Mouse (Mus musculus) limb, embryonic 11.5 days (tissue): ENCODE data around the gene Klhdc10. TPM values are rescaled to one million over a fixed set of nuclear protein-coding genes. Genes with fewer than 3 reads are reported as not detected.
"Not testable (repeated sequence)": the region's sequence is repeated elsewhere in the genome, so short reads cannot be mapped to it uniquely, and the experiment has no call there.

Experiments
- ATAC-seq: fragments of 200-750 bp; cut with Nextera tagmentation; 2 replicates; pipeline ENCODE4 v1.8.0; 2017; ENCODE audit warnings: low read depth; ENCODE audit not compliant: insufficient number of reproducible peaks, low FRiP score, low TSS enrichment
- DNase-seq: peaks from one replicate; pipeline ENCODE4 v3.0.0-alpha.2; 2015; ENCODE audit warnings: low spot score
- H3K27ac ChIP-seq: fragments of 300-500 bp; sonication (generic); replicated peaks from 2 replicates; pipeline ENCODE4 v1.5.1; 2014; ENCODE audit warnings: low read depth, mild to moderate bottlenecking, low read length
- H3K27me3 ChIP-seq: fragments of 300-500 bp; sonication (generic); 2 replicates; pipeline ENCODE4 v1.6.1; 2014; ENCODE audit warnings: mild to moderate bottlenecking, low read length, mixed read lengths; ENCODE audit not compliant: control insufficient read depth, insufficient read depth
- H3K36me3 ChIP-seq: fragments of 300-500 bp; sonication (generic); 2 replicates; pipeline ENCODE4 v1.6.1; 2014; ENCODE audit warnings: mild to moderate bottlenecking, low read length, moderate library complexity, mixed read lengths; ENCODE audit not compliant: control insufficient read depth, insufficient read depth
- H3K4me1 ChIP-seq: fragments of 300-500 bp; sonication (generic); 2 replicates; pipeline ENCODE4 v1.6.1; 2014; ENCODE audit warnings: low read length, mixed read lengths; ENCODE audit not compliant: control insufficient read depth, insufficient read depth
- H3K4me2 ChIP-seq: fragments of 300-500 bp; sonication (generic); 2 replicates; pipeline ENCODE4 v1.6.1; 2014; ENCODE audit warnings: low read depth, mild to moderate bottlenecking, moderate library complexity; ENCODE audit not compliant: severe bottlenecking
- H3K4me3 ChIP-seq: fragments of 300-500 bp; sonication (generic); 2 replicates; pipeline ENCODE4 v1.5.1; 2014; ENCODE audit warnings: low read depth, low read length
- H3K9ac ChIP-seq: fragments of 300-500 bp; sonication (generic); 2 replicates; pipeline ENCODE4 v1.6.1; 2014; ENCODE audit warnings: mild to moderate bottlenecking, low read length
- H3K9me3 ChIP-seq: fragments of 300-500 bp; sonication (generic); 2 replicates; pipeline ENCODE4 v1.6.1; 2016; ENCODE audit warnings: low read length; ENCODE audit not compliant: control insufficient read depth
- WGBS: fragments of 180-500 bp; shearing (Covaris S2); extraction: QIAGEN DNeasy Blood & Tissue Kit; methylation state at CpG from one replicate; pipeline ENCODE4 v1.1.7; 2014; 5-methylcytosine and 5-hydroxymethylcytosine counted together
- polyA plus RNA-seq: library from polyadenylated mRNA; unstranded; fragments of >200 nt; fragmentation: Nextera tagmentation; extraction: Ambion mirVana; gene quantifications from 2 replicates; pipeline ENCODE4 v1.2.1, GENCODE M21; 2014

Gene Klhdc10
- polyA plus RNA-seq, 1 experiment from 2014 or later: 46.0 TPM

DNA sequence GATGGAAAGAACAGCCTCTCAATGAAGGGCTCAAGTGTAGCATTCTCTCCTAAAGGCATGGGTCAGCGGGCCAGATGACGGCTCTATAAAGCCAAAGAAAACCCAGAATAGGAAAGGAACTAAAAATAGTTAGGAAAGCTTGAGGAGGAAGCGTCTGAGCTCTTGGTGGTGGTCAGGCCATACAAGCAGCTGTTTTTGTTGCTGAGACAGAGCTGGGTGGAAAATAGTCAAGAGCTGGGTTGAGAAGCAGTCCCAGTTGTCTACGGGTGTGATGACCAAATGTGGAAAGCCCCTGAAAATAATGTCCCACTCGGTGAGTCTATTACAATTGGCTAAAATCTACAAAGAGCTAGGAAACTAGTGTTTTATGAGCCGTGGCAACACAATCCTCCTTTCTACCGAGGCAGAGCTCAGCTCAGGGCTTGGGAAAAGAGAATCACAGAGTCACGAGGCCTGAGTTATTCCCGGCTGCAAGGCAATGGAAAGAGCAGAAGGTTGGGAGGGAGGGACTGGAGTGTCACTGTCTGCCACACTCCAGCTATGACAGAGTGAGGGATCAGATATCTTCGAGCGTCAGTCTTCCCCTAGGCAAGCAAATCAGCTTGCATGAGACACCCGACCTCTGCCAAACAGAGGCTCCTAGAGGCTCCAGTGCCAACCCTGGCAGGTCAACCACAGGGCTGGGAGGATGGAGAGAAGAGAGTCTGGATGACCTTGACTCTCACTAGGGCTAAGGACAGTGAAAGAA lies 41.7 kb upstream of the Klhdc10 start:
- no peak overlapping the region for H3K4me3 ChIP-seq
- no peak overlapping the region for H3K9ac ChIP-seq
- DNase-seq (no peak), ATAC-seq (no peak)
- H3K9me3 ChIP-seq: no peaks in the 10 kb centered on the region
- no peak overlapping the region for H3K4me2 ChIP-seq
- no peaks in the 10 kb centered on the region for H3K4me1 ChIP-seq
- 72% methylated on average over 12 of the region's 12 CpGs for WGBS
- no peak overlapping the region for H3K27ac ChIP-seq
- no peaks in the 10 kb centered on the region; the same call in 1 of the 2 replicates for H3K36me3 ChIP-seq
- H3K27me3 ChIP-seq: no peaks in the 10 kb centered on the region

DNA sequence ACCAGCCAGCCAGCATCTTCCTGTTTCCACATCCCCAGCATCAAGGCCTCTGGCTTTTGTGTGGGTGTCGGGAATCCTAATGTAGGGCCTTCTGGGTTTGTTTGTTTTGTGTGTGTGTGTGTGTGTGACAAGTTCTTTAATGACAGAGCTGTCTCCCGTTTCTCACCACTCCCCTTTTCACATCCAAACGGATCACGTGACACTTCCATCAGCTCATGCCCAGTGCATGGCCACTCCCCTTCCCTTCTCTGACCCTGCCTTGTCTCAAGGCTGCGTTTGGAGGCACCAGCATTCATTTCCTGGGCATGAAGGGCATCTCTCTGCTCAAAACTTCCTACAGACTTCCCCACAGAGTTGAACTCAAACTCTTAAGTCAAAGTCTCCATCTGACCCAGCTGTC lies 37.9 kb upstream of the Klhdc10 start:
- whole genome bisulfite sequencing: 39% methylated on average over 5 of the region's 5 CpGs

DNA sequence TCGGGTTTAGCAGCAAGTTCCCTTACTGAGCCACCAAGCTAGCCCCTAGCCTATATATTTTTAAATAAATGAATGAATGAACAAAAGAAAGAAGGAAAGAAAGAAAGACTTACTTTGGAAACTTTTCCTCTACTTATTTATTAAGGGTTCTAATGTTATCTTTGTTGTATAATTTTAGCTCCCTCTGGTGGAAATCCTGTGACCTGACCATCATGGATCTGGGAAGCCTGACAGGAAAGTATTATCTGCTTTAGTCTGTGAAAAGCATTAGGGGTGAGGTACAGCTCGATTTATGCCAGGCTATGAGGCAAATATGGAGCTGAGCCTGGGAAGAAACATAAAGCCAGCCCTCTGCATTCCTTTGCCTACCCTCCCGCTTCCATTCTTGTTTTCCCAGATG lies 32.4 kb upstream of the Klhdc10 start:
- 86% methylated on average over 3 of the region's 3 CpGs for WGBS
- Histone ChIP-seq H3K27me3 (no peaks in the 10 kb centered on the region), H3K27ac (no peak overlapping the region), H3K4me3 (no peak overlapping the region), H3K4me2 (no peak overlapping the region), H3K9ac (no peak overlapping the region), H3K9me3 (no peaks in the 10 kb centered on the region), H3K36me3 (peaks cover 23% of the 10 kb centered on the region), H3K4me1 (no peaks in the 10 kb centered on the region)
- ATAC-seq: no peak
- no peak for DNase-seq

More for the DNA sequence above, 37.9 kb upstream of the Klhdc10 start:
- H3K27me3 ChIP-seq: no peaks in the 10 kb centered on the region
- no peak overlapping the region for H3K4me2 ChIP-seq
- ATAC-seq (no peak), DNase-seq (no peak)
- peaks cover 2% of the 10 kb centered on the region; the same call in 1 of the 2 replicates for H3K36me3 ChIP-seq
- H3K4me1 ChIP-seq: no peaks in the 10 kb centered on the region
- H3K4me3 ChIP-seq: no peak overlapping the region
- no peaks in the 10 kb centered on the region for H3K9me3 ChIP-seq
- H3K9ac ChIP-seq: no peak overlapping the region
- H3K27ac ChIP-seq: no peak overlapping the region

DNA sequence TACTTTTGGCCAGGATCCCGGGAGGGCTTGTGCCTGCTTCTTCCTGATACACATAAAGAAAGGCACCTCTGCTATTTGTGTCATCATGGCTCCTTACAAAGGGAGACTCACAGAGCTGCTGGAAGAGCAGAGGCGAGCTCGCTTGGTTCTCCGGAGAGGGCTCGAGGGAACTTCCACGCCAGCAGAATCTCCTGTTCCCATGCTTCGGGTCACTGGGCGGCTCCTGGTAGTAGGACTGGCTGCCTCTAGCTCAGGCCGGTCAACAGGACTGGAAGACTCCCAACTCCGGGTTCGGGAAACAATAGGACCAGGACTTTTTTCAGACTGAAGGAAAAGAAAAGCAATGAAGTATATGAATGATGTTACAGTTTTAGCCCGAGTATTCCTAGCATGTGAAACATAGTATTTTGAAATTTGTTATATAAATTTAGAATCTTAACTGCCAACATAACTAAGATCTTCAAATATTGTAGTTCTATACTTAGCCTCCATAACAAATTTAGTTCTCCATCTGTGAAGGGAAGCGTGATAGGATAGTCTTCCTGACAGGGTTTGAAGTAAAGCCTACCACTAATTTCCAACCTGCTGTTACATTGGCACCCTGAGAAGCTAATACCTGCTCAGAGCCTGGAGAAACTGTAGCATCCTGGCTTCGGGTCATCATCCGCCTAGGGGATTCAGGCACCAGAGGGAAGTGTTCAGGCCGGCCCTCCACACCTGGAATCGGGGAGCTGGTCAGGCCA lies 28.9 kb upstream of the Klhdc10 start:
- Histone ChIP-seq H3K4me1 (no peaks in the 10 kb centered on the region), H3K27ac (no peak overlapping the region), H3K9me3 (no peaks in the 10 kb centered on the region), H3K9ac (no peak overlapping the region), H3K4me2 (no peak overlapping the region), H3K36me3 (peaks cover 21% of the 10 kb centered on the region), H3K27me3 (no peaks in the 10 kb centered on the region), H3K4me3 (no peak overlapping the region)
- no peak for DNase-seq
- WGBS: 96% methylated on average over 17 of the region's 17 CpGs
- ATAC-seq: no peak

DNA sequence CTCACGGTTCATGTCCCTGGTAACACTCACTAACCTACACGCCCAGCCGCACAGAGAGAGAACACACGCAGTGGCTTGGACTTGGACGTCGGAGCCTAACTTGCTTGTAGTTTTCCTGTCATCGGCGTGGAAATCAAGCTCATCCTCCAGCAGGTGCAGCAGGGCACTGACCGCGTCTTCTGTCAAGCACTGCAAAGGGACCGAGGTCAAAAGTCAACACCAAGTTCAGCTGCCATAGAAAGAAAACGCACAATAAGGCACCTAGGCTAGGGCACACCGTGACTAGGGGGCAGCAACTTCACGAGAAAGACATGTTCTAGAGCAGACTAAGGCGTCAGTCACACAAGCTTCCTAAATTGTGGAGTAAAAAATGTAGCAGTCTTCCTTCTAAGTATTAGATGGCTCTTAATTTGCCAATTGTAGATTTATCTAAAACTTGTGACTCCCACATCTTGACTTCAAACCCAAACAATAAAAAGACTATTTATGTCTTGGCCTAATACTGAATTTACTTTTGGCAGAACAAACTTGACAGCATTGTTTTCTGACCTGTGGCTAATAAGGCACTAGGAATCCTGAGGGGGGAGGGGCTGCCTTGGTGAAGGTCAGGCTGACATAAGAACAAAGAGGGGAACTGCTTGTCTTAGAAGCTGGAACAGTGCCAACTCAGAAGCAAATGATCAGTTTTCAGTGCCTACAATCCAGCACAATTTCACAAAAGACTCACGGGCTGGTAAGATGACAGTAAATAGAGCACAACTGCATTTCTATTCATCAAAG lies 26.7 kb upstream of the Klhdc10 start:
- WGBS: 94% methylated on average over 16 of the region's 16 CpGs

DNA sequence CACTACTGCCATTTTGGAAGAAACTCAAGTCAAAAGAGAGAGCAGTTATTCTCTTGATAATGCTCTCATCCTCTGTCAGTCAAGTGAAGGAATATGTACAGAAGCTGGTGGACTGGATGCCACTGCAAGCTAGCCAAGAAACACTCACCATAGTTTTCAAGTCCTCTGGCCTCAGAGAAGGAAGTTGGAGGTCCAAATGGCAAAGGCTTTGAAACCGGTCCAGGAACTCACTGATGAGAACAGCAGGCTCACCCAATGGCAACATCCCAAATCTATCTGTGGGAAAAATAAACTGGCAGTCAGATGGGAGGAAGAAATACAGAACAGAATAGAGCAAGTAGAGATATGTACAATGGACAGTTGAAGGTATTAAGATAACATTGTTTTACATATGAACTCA lies 25.9 kb upstream of the Klhdc10 start:
- ATAC-seq (no peak), DNase-seq (no peak)
- Histone ChIP-seq H3K4me2 (no peak overlapping the region), H3K4me1 (no peaks in the 10 kb centered on the region), H3K9me3 (no peaks in the 10 kb centered on the region), H3K36me3 (peaks cover 18% of the 10 kb centered on the region), H3K9ac (no peak overlapping the region), H3K4me3 (no peak overlapping the region), H3K27me3 (no peaks in the 10 kb centered on the region), H3K27ac (no peak overlapping the region)
- 94% methylated on average over 1 of the region's 1 CpGs for WGBS

More for the DNA sequence above, 26.7 kb upstream of the Klhdc10 start:
- Histone ChIP-seq H3K4me2 (no peak overlapping the region), H3K4me1 (no peaks in the 10 kb centered on the region), H3K27ac (no peak overlapping the region), H3K9me3 (no peaks in the 10 kb centered on the region), H3K4me3 (no peak overlapping the region), H3K36me3 (peaks cover 23% of the 10 kb centered on the region), H3K9ac (no peak overlapping the region), H3K27me3 (no peaks in the 10 kb centered on the region)
- no peak for DNase-seq
- ATAC-seq: no peak

DNA sequence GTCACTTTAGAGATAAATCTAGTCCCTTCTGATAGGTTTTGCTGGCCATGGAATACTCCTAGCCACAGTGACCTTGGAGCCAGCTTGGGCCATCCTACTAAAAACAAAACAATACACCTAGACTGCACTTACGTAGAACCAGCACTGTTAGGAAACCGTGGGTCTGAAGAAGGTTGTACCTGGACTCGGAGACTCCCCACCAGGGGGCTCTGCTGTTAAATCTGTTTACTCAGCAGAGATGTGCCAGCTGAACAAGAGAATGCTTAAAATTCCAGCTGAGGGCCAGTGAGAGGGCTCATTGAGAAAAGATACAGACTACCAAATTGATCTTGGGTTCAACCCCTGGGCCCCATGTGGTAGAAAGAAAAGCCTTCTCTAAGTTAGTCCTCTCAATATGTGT lies 20.6 kb upstream of the Klhdc10 start:
- H3K4me2 ChIP-seq: no peak overlapping the region
- no peak for ATAC-seq
- no peak overlapping the region for H3K4me3 ChIP-seq
- peaks cover 21% of the 10 kb centered on the region; the same call in 1 of the 2 replicates for H3K36me3 ChIP-seq
- peak; percentile 59 for DNase-seq
- 78% methylated on average over 3 of the region's 3 CpGs for WGBS
- no peaks in the 10 kb centered on the region for H3K4me1 ChIP-seq
- no peaks in the 10 kb centered on the region for H3K9me3 ChIP-seq
- no peak overlapping the region for H3K27ac ChIP-seq
- no peaks in the 10 kb centered on the region for H3K27me3 ChIP-seq
- no peak overlapping the region for H3K9ac ChIP-seq

DNA sequence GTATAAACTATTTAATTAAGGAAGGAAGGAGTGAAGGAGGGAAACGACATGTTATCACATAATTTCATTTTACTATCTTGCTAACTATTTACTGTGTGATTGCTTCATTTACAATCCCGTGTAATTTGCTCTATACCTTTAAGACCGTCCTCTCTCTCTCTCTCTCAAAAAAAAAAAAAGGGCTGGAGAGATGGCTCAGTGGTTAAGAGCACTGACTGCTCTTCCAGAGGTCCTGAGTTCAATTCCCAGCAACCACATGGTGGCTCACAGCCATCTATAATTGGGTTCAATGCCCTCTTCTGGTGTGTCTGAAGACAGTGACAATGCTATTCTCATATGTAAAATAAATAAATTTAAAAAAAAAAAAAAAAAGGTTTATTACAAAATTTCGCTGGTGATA lies 11.4 kb upstream of the Klhdc10 start:
- peak overlapping the region; percentile 67 for H3K4me3 ChIP-seq
- not testable (repeated sequence) for H3K4me1 ChIP-seq, DNase-seq, H3K36me3 ChIP-seq, H3K27me3 ChIP-seq, H3K27ac ChIP-seq, H3K9me3 ChIP-seq, ATAC-seq
- peak overlapping the region; percentile 36 for H3K4me2 ChIP-seq
- H3K9ac ChIP-seq: peak overlapping the region; percentile 68; the same call in 1 of the 2 replicates
- 25% methylated on average over 4 of the region's 4 CpGs for WGBS
